Mouse (Mus musculus) lung, postnatal 0 days (tissue): Measurements from ENCODE around the gene Sept11.

Experiments
- CTCF ChIP-seq: IDR thresholded peaks from 2 replicates; pipeline ENCODE4 v1.5.1; 2016; ENCODE audit warnings: antibody characterized with exemption, mild to moderate bottlenecking
- EP300 ChIP-seq: IDR thresholded peaks from 2 replicates; pipeline ENCODE4 v1.6.1; 2016; ENCODE audit warnings: antibody characterized with exemption, mild to moderate bottlenecking, control low read depth

- TF ChIP-seq EP300 = no peak
- no peak for TF ChIP-seq CTCF
Observed at GRCm38 (mm10) chr5:93077661-93078323, 15.4 kb upstream of the Sept11 start.
